Mouse (Mus musculus): ENCODE data around the gene Bcorl1. TPM values are rescaled to one million over a fixed set of nuclear protein-coding genes. Genes with fewer than 3 reads are reported as not detected.
A peak's percentile ranks its signal among the peaks of the same experiment; 100 is the strongest.

The Bcorl1 gene
- total and polyA plus RNA-seq, 2 experiments: 2.2 to 2.8 TPM

GRCm38 (mm10) chrX:48342731-48343130 lies 1.6 kb downstream of the Bcorl1 start:
- Histone ChIP-seq H3K36me3 (ENCODE audit: control insufficient read depth, insufficient read depth, low read length) (no peaks in the 10 kb centered on the region), H3K4me3 (ENCODE audit: insufficient read depth, low read depth, low read length) (peak overlapping the region; percentile 83), H3K27me3 (ENCODE audit: control insufficient read depth, insufficient read depth, low read length) (no peaks in the 10 kb centered on the region), H3K4me1 (ENCODE audit: control insufficient read depth, insufficient read depth, low read length) (peaks cover 9% of the 10 kb centered on the region; the same call in 1 of the 2 replicates), H3K27ac (replicated peaks; ENCODE audit: insufficient read depth, low read depth, low read length) (peak overlapping the region; percentile 75), H3K9ac (ENCODE audit: low read depth, low read length) (peak overlapping the region; percentile 90), H3K79me2 (ENCODE audit: control insufficient read depth, insufficient read depth, low read length) (no peaks in the 10 kb centered on the region; the same call in 1 of the 2 replicates)
- TF ChIP-seq CTCF (IDR thresholded peaks at IDR 0.05; ENCODE audit: low read depth, low read length): no peak
- no peak for TF ChIP-seq POLR2A (IDR thresholded peaks at IDR 0.05; ENCODE audit: extremely low read depth, insufficient read depth, low read length)
- DNase-seq (ENCODE audit: extremely low read depth, low read depth, low spot score): no peak
- WGBS: under 1% methylated on average over 16 of the region's 16 CpGs

DNA sequence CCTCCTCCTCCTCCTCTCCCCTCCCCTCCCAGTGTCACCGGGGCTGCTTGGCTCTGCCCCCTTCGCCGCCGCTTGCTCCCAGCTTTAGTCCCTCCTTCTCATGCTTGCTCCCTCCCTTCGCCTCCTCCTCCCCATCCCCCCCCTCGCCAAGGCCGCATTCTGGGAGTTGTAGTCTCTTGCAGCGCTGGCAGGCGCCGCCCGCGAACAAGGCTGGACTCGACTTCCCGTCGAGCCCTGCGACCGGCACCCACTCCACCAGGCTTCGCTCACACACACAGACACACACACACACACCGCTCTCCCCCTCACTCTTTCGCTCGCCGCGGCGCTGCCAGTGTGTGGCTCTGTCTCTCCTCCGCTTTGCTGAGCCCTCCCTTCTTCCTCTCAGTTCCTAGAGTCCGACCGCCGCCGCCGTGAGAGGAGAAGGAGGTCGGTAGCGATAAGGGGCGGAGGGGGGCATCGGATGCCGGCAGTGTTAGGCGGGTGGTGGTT lies 2.3 kb downstream of the Bcorl1 start:
- H3K36me3 ChIP-seq (ENCODE audit: control insufficient read depth, insufficient read depth, low read length): no peaks in the 10 kb centered on the region
- H3K27me3 ChIP-seq (ENCODE audit: control insufficient read depth, insufficient read depth, low read length): no peaks in the 10 kb centered on the region
- WGBS: 2% methylated on average over 20 of the region's 36 CpGs
- H3K79me2 ChIP-seq (ENCODE audit: control insufficient read depth, insufficient read depth, low read length): no peaks in the 10 kb centered on the region; the same call in 1 of the 2 replicates
- H3K4me3 ChIP-seq (ENCODE audit: insufficient read depth, low read depth, low read length): peak overlapping the region; percentile 81
- H3K27ac ChIP-seq (replicated peaks; ENCODE audit: insufficient read depth, low read depth, low read length): no peak overlapping the region; the same call in 1 of the 2 replicates
- DNase-seq (ENCODE audit: extremely low read depth, low read depth, low spot score): peak; percentile 82
- H3K4me1 ChIP-seq (ENCODE audit: control insufficient read depth, insufficient read depth, low read length): peaks cover 9% of the 10 kb centered on the region; the same call in 1 of the 2 replicates
- TF ChIP-seq CTCF (IDR thresholded peaks at IDR 0.05; ENCODE audit: low read depth, low read length) (no peak), POLR2A (IDR thresholded peaks at IDR 0.05; ENCODE audit: extremely low read depth, insufficient read depth, low read length) (no peak)
- peak overlapping the region; percentile 89 for H3K9ac ChIP-seq (ENCODE audit: low read depth, low read length)

GRCm38 (mm10) chrX:48343966-48344642 lies 2.9 kb downstream of the Bcorl1 start:
- H3K4me3 ChIP-seq (ENCODE audit: insufficient read depth, low read depth, low read length): peak overlapping the region; percentile 81
- no peaks in the 10 kb centered on the region for H3K36me3 ChIP-seq (ENCODE audit: control insufficient read depth, insufficient read depth, low read length)
- peak overlapping the region; percentile 89 for H3K9ac ChIP-seq (ENCODE audit: low read depth, low read length)
- no peak for DNase-seq (ENCODE audit: extremely low read depth, low read depth, low spot score)
- peaks cover 9% of the 10 kb centered on the region; the same call in 1 of the 2 replicates for H3K4me1 ChIP-seq (ENCODE audit: control insufficient read depth, insufficient read depth, low read length)
- no peaks in the 10 kb centered on the region; the same call in 1 of the 2 replicates for H3K79me2 ChIP-seq (ENCODE audit: control insufficient read depth, insufficient read depth, low read length)
- no peak overlapping the region; the same call in 1 of the 2 replicates for H3K27ac ChIP-seq (replicated peaks; ENCODE audit: insufficient read depth, low read depth, low read length)
- TF ChIP-seq POLR2A (IDR thresholded peaks at IDR 0.05; ENCODE audit: extremely low read depth, insufficient read depth, low read length): no peak
- no peak for TF ChIP-seq CTCF (IDR thresholded peaks at IDR 0.05; ENCODE audit: low read depth, low read length)
- H3K27me3 ChIP-seq (ENCODE audit: control insufficient read depth, insufficient read depth, low read length): no peaks in the 10 kb centered on the region
- WGBS: under 1% methylated on average over 22 of the region's 30 CpGs

DNA sequence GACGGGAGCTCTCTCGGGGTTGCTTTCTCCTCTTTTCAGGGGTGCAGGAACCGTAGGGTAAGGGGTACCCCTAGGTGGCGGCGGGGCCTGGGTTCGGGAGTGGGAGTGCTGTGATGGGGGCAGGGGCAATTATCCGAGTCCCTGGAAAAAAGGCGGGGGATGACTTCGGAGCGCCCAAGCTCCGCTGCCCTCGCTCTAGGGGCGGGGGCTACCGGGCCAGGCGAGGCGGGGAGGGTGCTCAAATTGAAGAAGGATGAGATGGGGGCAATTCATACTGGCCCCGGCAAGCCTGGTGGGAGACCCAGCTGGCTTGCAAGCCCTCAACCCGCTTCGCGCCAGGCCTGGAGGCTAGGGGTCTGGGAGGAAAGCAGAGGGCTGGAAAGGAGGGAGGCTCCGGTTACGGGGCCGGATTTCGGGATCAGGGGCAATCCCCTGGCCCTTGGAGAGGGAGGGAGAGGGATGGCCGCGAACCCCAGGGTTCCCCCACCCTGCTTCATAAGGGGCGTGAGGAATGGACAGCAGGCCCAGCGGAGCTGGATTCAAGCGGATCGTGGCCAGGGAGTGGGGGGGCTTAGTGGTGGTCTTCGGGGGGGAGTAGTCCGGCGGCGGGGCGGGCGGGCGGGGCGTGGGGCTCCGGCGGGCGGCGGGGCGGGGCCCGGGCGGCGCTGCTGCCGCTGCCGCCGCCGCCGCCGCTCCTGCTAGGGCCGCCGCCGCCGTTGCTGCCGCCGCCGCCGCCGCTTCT lies 3.7 kb downstream of the Bcorl1 start:
- Histone ChIP-seq H3K9ac (ENCODE audit: low read depth, low read length) (peak overlapping the region; percentile 67), H3K27me3 (ENCODE audit: control insufficient read depth, insufficient read depth, low read length) (no peaks in the 10 kb centered on the region), H3K27ac (replicated peaks; ENCODE audit: insufficient read depth, low read depth, low read length) (no peak overlapping the region), H3K79me2 (ENCODE audit: control insufficient read depth, insufficient read depth, low read length) (no peaks in the 10 kb centered on the region; the same call in 1 of the 2 replicates), H3K36me3 (ENCODE audit: control insufficient read depth, insufficient read depth, low read length) (no peaks in the 10 kb centered on the region), H3K4me1 (ENCODE audit: control insufficient read depth, insufficient read depth, low read length) (peaks cover 9% of the 10 kb centered on the region; the same call in 1 of the 2 replicates), H3K4me3 (ENCODE audit: insufficient read depth, low read depth, low read length) (peak overlapping the region; percentile 73)
- TF ChIP-seq CTCF (IDR thresholded peaks at IDR 0.05; ENCODE audit: low read depth, low read length) (no peak), POLR2A (IDR thresholded peaks at IDR 0.05; ENCODE audit: extremely low read depth, insufficient read depth, low read length) (no peak)
- no peak for DNase-seq (ENCODE audit: extremely low read depth, low read depth, low spot score)
- WGBS: 1% methylated on average over 23 of the region's 61 CpGs

- DNase-seq (ENCODE audit: extremely low read depth, low read depth, low spot score): no peak
- Histone ChIP-seq H3K4me1 (ENCODE audit: control insufficient read depth, insufficient read depth, low read length) (peaks cover 9% of the 10 kb centered on the region; the same call in 1 of the 2 replicates), H3K79me2 (ENCODE audit: control insufficient read depth, insufficient read depth, low read length) (no peaks in the 10 kb centered on the region; the same call in 1 of the 2 replicates), H3K36me3 (ENCODE audit: control insufficient read depth, insufficient read depth, low read length) (no peaks in the 10 kb centered on the region), H3K27me3 (ENCODE audit: control insufficient read depth, insufficient read depth, low read length) (no peaks in the 10 kb centered on the region), H3K27ac (replicated peaks; ENCODE audit: insufficient read depth, low read depth, low read length) (no peak overlapping the region), H3K9ac (ENCODE audit: low read depth, low read length) (peak overlapping the region; percentile 67), H3K4me3 (ENCODE audit: insufficient read depth, low read depth, low read length) (peak overlapping the region; percentile 61)
- TF ChIP-seq CTCF (IDR thresholded peaks at IDR 0.05; ENCODE audit: low read depth, low read length): no peak
- no peak for TF ChIP-seq POLR2A (IDR thresholded peaks at IDR 0.05; ENCODE audit: extremely low read depth, insufficient read depth, low read length)
- 12% methylated on average over 23 of the region's 45 CpGs for WGBS
These were observed 4.3 kb downstream of the Bcorl1 start for GRCm38 (mm10) chrX:48345385-48345932.

Data from liver, adult 2 months (tissue).